Mouse (Mus musculus): ENCODE measurements around the gene Spa17. TPM values are rescaled to one million over a fixed set of nuclear protein-coding genes. Genes with fewer than 3 reads are reported as not detected.

Spa17 gene
- polyA plus RNA-seq, 1 experiment from 2014 or later = 22.2 TPM

DNA sequence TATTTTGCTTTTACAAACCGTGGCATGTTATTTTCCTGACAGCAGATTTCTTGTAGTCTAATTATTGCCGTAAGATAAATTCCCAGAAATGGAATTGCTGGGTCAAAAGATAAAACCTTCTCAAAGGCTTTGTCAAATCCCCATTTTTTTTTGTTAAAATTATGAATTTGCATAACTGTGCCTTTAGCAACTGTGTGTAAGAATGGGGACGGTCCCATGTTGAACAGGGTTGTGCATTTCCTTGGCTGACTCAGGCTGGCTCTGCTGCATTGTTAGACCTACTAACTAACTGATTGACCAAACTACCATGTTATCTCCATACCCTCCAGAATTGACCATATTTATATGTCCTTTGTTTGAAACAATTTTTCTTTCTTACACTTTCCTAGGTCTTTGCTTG, 20.7 kb upstream of the Spa17 start:
- no peaks in the 10 kb centered on the region for H3K36me3 ChIP-seq
- DNase-seq (ENCODE audit: low spot score) = no peak
- H3K9me3 ChIP-seq = no peaks in the 10 kb centered on the region
- no peak overlapping the region for H3K4me3 ChIP-seq
- H3K4me1 ChIP-seq (replicated peaks) = no peaks in the 10 kb centered on the region
- peaks cover 3% of the 10 kb centered on the region; the same call in 1 of the 2 replicates for H3K27me3 ChIP-seq (ENCODE audit: insufficient read depth, poor library complexity, severe bottlenecking)
- WGBS = 88% methylated on average over 3 of the region's 3 CpGs
- no peak overlapping the region for H3K27ac ChIP-seq

DNA sequence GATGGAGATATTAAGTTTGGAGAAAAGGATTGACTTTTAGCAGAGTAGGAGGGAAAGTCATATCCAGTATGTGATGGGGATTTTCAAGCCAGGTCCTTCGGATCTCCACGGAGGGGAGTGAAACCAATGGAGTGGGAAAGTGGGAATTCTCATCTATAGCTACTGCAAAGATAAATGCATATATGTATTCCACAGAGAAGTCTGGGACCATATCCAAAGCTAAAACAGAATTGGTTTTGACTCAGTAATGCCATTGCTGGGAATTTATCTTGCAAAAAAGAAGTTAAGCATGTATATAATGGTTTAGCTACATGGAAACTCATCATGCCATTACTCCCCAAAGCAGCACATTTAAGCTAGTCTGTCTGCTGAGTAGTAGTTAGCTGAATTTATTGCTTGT, 18.8 kb upstream of the Spa17 start:
- no peaks in the 10 kb centered on the region for H3K9me3 ChIP-seq
- WGBS = 93% methylated on average over 2 of the region's 2 CpGs
- H3K27ac ChIP-seq = no peak overlapping the region
- H3K4me3 ChIP-seq = no peak overlapping the region
- H3K36me3 ChIP-seq = no peaks in the 10 kb centered on the region
- H3K27me3 ChIP-seq (ENCODE audit: insufficient read depth, poor library complexity, severe bottlenecking) = peaks cover 3% of the 10 kb centered on the region; the same call in 1 of the 2 replicates
- H3K4me1 ChIP-seq (replicated peaks) = no peaks in the 10 kb centered on the region
- DNase-seq (ENCODE audit: low spot score) = no peak

- Histone ChIP-seq H3K27ac (no peak overlapping the region), H3K4me3 (no peak overlapping the region), H3K36me3 (no peaks in the 10 kb centered on the region), H3K4me1 (replicated peaks) (peaks cover 15% of the 10 kb centered on the region), H3K9me3 (no peaks in the 10 kb centered on the region), H3K27me3 (ENCODE audit: insufficient read depth, poor library complexity, severe bottlenecking) (peaks cover 3% of the 10 kb centered on the region; the same call in 1 of the 2 replicates)
- DNase-seq (ENCODE audit: low spot score) = no peak
- 86% methylated on average over 2 of the region's 2 CpGs for WGBS
Measured at GRCm38 (mm10) chr9:37629941-37630340, 16.4 kb upstream of the Spa17 start.

- no peak overlapping the region for H3K4me3 ChIP-seq
- H3K9me3 ChIP-seq = no peaks in the 10 kb centered on the region
- H3K27ac ChIP-seq = peak overlapping the region; percentile 46; the same call in 1 of the 2 replicates
- peaks cover 17% of the 10 kb centered on the region for H3K4me1 ChIP-seq (replicated peaks)
- H3K27me3 ChIP-seq (ENCODE audit: insufficient read depth, poor library complexity, severe bottlenecking) = peaks cover 3% of the 10 kb centered on the region; the same call in 1 of the 2 replicates
- no peaks in the 10 kb centered on the region for H3K36me3 ChIP-seq
- no peak for DNase-seq (ENCODE audit: low spot score)
- WGBS = 31% methylated on average over 4 of the region's 4 CpGs
Measured at GRCm38 (mm10) chr9:37628581-37628980, 15.1 kb upstream of the Spa17 start.

- Histone ChIP-seq H3K4me1 (replicated peaks) (peaks cover 17% of the 10 kb centered on the region), H3K27ac (no peak overlapping the region), H3K36me3 (no peaks in the 10 kb centered on the region), H3K27me3 (ENCODE audit: insufficient read depth, poor library complexity, severe bottlenecking) (no peaks in the 10 kb centered on the region), H3K9me3 (no peaks in the 10 kb centered on the region), H3K4me3 (no peak overlapping the region)
- no peak for DNase-seq (ENCODE audit: low spot score)
- whole genome bisulfite sequencing = 96% methylated on average over 1 of the region's 1 CpGs
Measured at GRCm38 (mm10) chr9:37627263-37627662, 13.7 kb upstream of the Spa17 start.

- DNase-seq (ENCODE audit: low spot score) = no peak
- Histone ChIP-seq H3K9me3 (no peaks in the 10 kb centered on the region), H3K4me1 (replicated peaks) (peaks cover 17% of the 10 kb centered on the region), H3K27ac (peak overlapping the region; percentile 81), H3K27me3 (ENCODE audit: insufficient read depth, poor library complexity, severe bottlenecking) (no peaks in the 10 kb centered on the region), H3K4me3 (0 out of 2 replicates have a peak overlapping the region, but pooled peaks have one; percentile 4), H3K36me3 (no peaks in the 10 kb centered on the region)
- 13% methylated on average over 3 of the region's 3 CpGs for WGBS
Measured at GRCm38 (mm10) chr9:37626103-37626567, 12.6 kb upstream of the Spa17 start.

DNA sequence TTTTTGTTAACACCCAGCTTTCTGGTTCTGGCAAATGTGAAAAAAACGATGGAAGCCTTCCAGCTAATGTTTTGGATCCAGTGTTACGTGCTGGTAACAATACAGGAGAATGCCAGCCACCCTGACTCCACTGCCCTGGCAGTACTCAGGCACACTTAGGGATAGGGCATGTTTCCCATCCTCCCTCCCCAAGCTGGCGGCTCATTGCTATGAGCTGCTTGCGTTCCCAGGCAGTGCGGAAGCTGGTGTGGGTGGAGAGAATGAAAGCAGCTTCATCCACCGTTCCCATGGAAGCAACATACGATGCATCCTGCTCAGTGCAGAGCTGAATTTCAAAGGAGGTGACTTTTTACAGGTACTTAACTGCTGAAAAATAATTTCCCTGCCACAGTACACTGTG, 12.1 kb upstream of the Spa17 start:
- Histone ChIP-seq H3K4me3 (no peak overlapping the region; the same call in 1 of the 2 replicates), H3K9me3 (no peaks in the 10 kb centered on the region), H3K36me3 (no peaks in the 10 kb centered on the region), H3K4me1 (replicated peaks) (peaks cover 17% of the 10 kb centered on the region), H3K27me3 (ENCODE audit: insufficient read depth, poor library complexity, severe bottlenecking) (no peaks in the 10 kb centered on the region), H3K27ac (peak overlapping the region; percentile 81)
- DNase-seq (ENCODE audit: low spot score) = no peak
- 22% methylated on average over 7 of the region's 7 CpGs for whole genome bisulfite sequencing

DNA sequence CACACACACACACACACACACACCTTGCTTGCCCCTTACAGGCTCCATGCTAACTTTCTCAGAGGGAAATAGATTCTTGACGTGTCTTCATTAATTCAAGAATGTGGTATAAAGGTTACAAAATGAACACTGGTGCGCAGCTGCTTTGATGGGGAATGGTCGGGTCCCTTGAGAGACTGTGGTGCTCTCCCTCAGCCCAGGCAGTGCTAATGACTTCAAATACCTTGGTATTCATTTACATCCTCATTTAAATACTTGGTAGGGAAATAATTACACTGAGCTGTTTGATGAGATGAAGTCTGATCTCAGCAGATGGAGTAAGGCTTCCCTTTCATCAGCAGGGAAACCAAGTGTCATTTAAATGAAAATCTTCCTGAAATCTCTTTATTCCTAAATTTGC, 11.6 kb upstream of the Spa17 start:
- no peaks in the 10 kb centered on the region for H3K36me3 ChIP-seq
- 52% methylated on average over 3 of the region's 3 CpGs for WGBS
- DNase-seq (ENCODE audit: low spot score) = no peak

DNA sequence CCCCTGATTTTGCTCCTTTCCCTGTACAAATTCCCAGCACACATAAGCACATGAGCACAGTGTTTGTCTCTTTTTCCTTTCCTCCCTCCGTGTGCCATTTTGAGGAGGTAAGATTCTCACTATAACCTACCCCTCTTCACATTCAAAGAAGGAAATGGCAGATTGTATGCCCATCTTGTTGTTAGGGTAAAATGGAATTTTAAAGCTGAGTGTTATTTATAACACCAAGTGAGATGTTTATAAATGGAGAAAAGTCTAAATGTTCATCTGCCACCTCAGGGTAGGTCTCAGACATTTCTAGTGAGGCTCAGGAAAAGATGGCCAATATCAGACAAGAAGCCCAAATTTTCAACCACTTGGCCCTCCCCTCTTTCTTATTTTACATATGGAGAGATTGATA, 11.0 kb upstream of the Spa17 start:
- Histone ChIP-seq H3K27me3 (ENCODE audit: insufficient read depth, poor library complexity, severe bottlenecking) (no peaks in the 10 kb centered on the region), H3K4me3 (no peak overlapping the region), H3K9me3 (no peaks in the 10 kb centered on the region), H3K4me1 (replicated peaks) (peaks cover 17% of the 10 kb centered on the region), H3K36me3 (no peaks in the 10 kb centered on the region), H3K27ac (no peak overlapping the region)
- no peak for DNase-seq (ENCODE audit: low spot score)
- WGBS = 93% methylated on average over 1 of the region's 1 CpGs

More for the DNA sequence above, 11.6 kb upstream of the Spa17 start:
- no peak overlapping the region; the same call in 1 of the 2 replicates for H3K4me3 ChIP-seq
- no peak overlapping the region for H3K27ac ChIP-seq
- H3K4me1 ChIP-seq (replicated peaks) = peaks cover 17% of the 10 kb centered on the region
- H3K9me3 ChIP-seq = no peaks in the 10 kb centered on the region
- H3K27me3 ChIP-seq (ENCODE audit: insufficient read depth, poor library complexity, severe bottlenecking) = no peaks in the 10 kb centered on the region

GRCm38 (mm10) chr9:37623981-37624380, 10.5 kb upstream of the Spa17 start:
- no peaks in the 10 kb centered on the region for H3K27me3 ChIP-seq (ENCODE audit: insufficient read depth, poor library complexity, severe bottlenecking)
- no peak for DNase-seq (ENCODE audit: low spot score)
- no peak overlapping the region for H3K4me3 ChIP-seq
- H3K4me1 ChIP-seq (replicated peaks) = peaks cover 17% of the 10 kb centered on the region
- no peaks in the 10 kb centered on the region for H3K9me3 ChIP-seq
- no peaks in the 10 kb centered on the region for H3K36me3 ChIP-seq
- WGBS = 85% methylated on average over 3 of the region's 3 CpGs
- H3K27ac ChIP-seq = no peak overlapping the region

- H3K27ac ChIP-seq = no peak overlapping the region
- H3K27me3 ChIP-seq (ENCODE audit: insufficient read depth, poor library complexity, severe bottlenecking) = peaks cover 11% of the 10 kb centered on the region
- H3K4me1 ChIP-seq (replicated peaks) = peaks cover 15% of the 10 kb centered on the region
- H3K4me3 ChIP-seq = no peak overlapping the region
- 90% methylated on average over 6 of the region's 6 CpGs for WGBS
- DNase-seq (ENCODE audit: low spot score) = no peak
- H3K36me3 ChIP-seq = no peaks in the 10 kb centered on the region
- no peaks in the 10 kb centered on the region for H3K9me3 ChIP-seq
Measured at GRCm38 (mm10) chr9:37621290-37621689, 7.8 kb upstream of the Spa17 start.

- WGBS = 51% methylated on average over 2 of the region's 2 CpGs
- no peaks in the 10 kb centered on the region for H3K36me3 ChIP-seq
- peaks cover 11% of the 10 kb centered on the region for H3K27me3 ChIP-seq (ENCODE audit: insufficient read depth, poor library complexity, severe bottlenecking)
- no peak overlapping the region for H3K4me3 ChIP-seq
- no peaks in the 10 kb centered on the region for H3K9me3 ChIP-seq
- DNase-seq (ENCODE audit: low spot score) = no peak
- no peak overlapping the region for H3K27ac ChIP-seq
- H3K4me1 ChIP-seq (replicated peaks) = peaks cover 12% of the 10 kb centered on the region
Measured at GRCm38 (mm10) chr9:37616770-37617169, 3.2 kb upstream of the Spa17 start.

GRCm38 (mm10) chr9:37615220-37615619, 1.7 kb upstream of the Spa17 start:
- peaks cover 12% of the 10 kb centered on the region for H3K4me1 ChIP-seq (replicated peaks)
- 76% methylated on average over 5 of the region's 5 CpGs for WGBS
- no peaks in the 10 kb centered on the region for H3K9me3 ChIP-seq
- DNase-seq (ENCODE audit: low spot score) = no peak
- no peaks in the 10 kb centered on the region for H3K36me3 ChIP-seq
- no peak overlapping the region for H3K4me3 ChIP-seq
- no peak overlapping the region for H3K27ac ChIP-seq
- H3K27me3 ChIP-seq (ENCODE audit: insufficient read depth, poor library complexity, severe bottlenecking) = peaks cover 11% of the 10 kb centered on the region

GRCm38 (mm10) chr9:37614316-37614715, 794 bp upstream of the Spa17 start:
- H3K4me1 ChIP-seq (replicated peaks) = peaks cover 12% of the 10 kb centered on the region
- no peaks in the 10 kb centered on the region for H3K36me3 ChIP-seq
- peaks cover 11% of the 10 kb centered on the region for H3K27me3 ChIP-seq (ENCODE audit: insufficient read depth, poor library complexity, severe bottlenecking)
- H3K9me3 ChIP-seq = no peaks in the 10 kb centered on the region
- 0 out of 2 replicates have a peak overlapping the region, but pooled peaks have one; percentile 92 for H3K27ac ChIP-seq
- peak overlapping the region; percentile 74 for H3K4me3 ChIP-seq
- no peak for DNase-seq (ENCODE audit: low spot score)
